Mouse (Mus musculus) testis, adult 2 months (tissue): ENCODE results near the gene Evi2a. TPM values are rescaled to one million over a fixed set of nuclear protein-coding genes. Genes with fewer than 3 reads are reported as not detected.

Experiments
- H3K27ac ChIP-seq: fragments of 200-500 bp; 2 replicates; pipeline ENCODE4 v1.5.1; 2012; ENCODE audit warnings: low read depth, low read length; ENCODE audit not compliant: control insufficient read depth, insufficient read depth
- H3K27me3 ChIP-seq: fragments of 200-500 bp; 2 replicates; pipeline ENCODE4 v1.6.1; 2012; ENCODE audit warnings: mild to moderate bottlenecking, low read length, moderate library complexity; ENCODE audit not compliant: control insufficient read depth, insufficient read depth
- H3K36me3 ChIP-seq: fragments of 200-500 bp; 2 replicates; pipeline ENCODE4 v1.6.1; 2012; ENCODE audit warnings: mild to moderate bottlenecking, low read length; ENCODE audit not compliant: control insufficient read depth, insufficient read depth
- H3K4me1 ChIP-seq: fragments of 200-500 bp; 2 replicates; pipeline ENCODE4 v1.6.1; 2012; ENCODE audit warnings: low read length; ENCODE audit not compliant: control insufficient read depth, insufficient read depth
- H3K4me3 ChIP-seq: fragments of 200-500 bp; 2 replicates; pipeline ENCODE4 v1.5.1; 2012; ENCODE audit warnings: low read depth, mild to moderate bottlenecking, low read length, moderate library complexity, mixed read lengths; ENCODE audit not compliant: control insufficient read depth
- CTCF ChIP-seq: fragments of 200-500 bp; IDR thresholded peaks from 2 replicates; pipeline ENCODE4 v1.5.1; 2012; ENCODE audit warnings: low read depth, mild to moderate bottlenecking, inconsistent platforms, low read length, moderate library complexity; ENCODE audit not compliant: control insufficient read depth, insufficient read depth, insufficient replicate concordance
- POLR2A ChIP-seq: fragments of 200-500 bp; IDR thresholded peaks from 2 replicates; pipeline ENCODE4 v1.6.1; 2012; ENCODE audit warnings: low read depth, mild to moderate bottlenecking, inconsistent platforms, low read length, moderate library complexity; ENCODE audit not compliant: control insufficient read depth
- polyA plus RNA-seq: library from polyadenylated mRNA; depleted of rRNA; stranded (reverse); fragments of >200 nt; gene quantifications from 2 replicates; pipeline ENCODE4 v1.2.3, GENCODE M21; 2012

Gene Evi2a
- polyA plus RNA-seq, 1 experiment, result 0.94 TPM

- TF ChIP-seq CTCF (no peak), POLR2A (no peak)
- H3K27ac ChIP-seq, result no peak overlapping the region
- no peak overlapping the region for H3K4me3 ChIP-seq
- no peaks in the 10 kb centered on the region for H3K27me3 ChIP-seq
- H3K4me1 ChIP-seq, result no peaks in the 10 kb centered on the region
- no peaks in the 10 kb centered on the region; the same call in 1 of the 2 replicates for H3K36me3 ChIP-seq
Measured at GRCm38 (mm10) chr11:79563493-79563892, 33.1 kb upstream of the Evi2a start.

GRCm38 (mm10) chr11:79560536-79560935, 30.1 kb upstream of the Evi2a start:
- Histone ChIP-seq H3K36me3 (no peaks in the 10 kb centered on the region; the same call in 1 of the 2 replicates), H3K27me3 (no peaks in the 10 kb centered on the region), H3K27ac (no peak overlapping the region), H3K4me3 (no peak overlapping the region), H3K4me1 (no peaks in the 10 kb centered on the region)
- no peak for TF ChIP-seq CTCF
- TF ChIP-seq POLR2A, result no peak

GRCm38 (mm10) chr11:79552622-79553021, 22.2 kb upstream of the Evi2a start:
- Histone ChIP-seq H3K36me3 (peaks cover under 1% of the 10 kb centered on the region), H3K27me3 (no peaks in the 10 kb centered on the region), H3K4me3 (no peak overlapping the region), H3K27ac (no peak overlapping the region), H3K4me1 (no peaks in the 10 kb centered on the region)
- TF ChIP-seq POLR2A (no peak), CTCF (no peak)

GRCm38 (mm10) chr11:79536293-79536692, 5.9 kb upstream of the Evi2a start:
- H3K36me3 ChIP-seq, result no peaks in the 10 kb centered on the region; the same call in 1 of the 2 replicates
- no peak overlapping the region for H3K4me3 ChIP-seq
- TF ChIP-seq CTCF, result no peak
- TF ChIP-seq POLR2A, result no peak
- no peak overlapping the region for H3K27ac ChIP-seq
- H3K4me1 ChIP-seq, result no peaks in the 10 kb centered on the region; the same call in 1 of the 2 replicates
- no peaks in the 10 kb centered on the region for H3K27me3 ChIP-seq

GRCm38 (mm10) chr11:79535554-79535953, 5.1 kb upstream of the Evi2a start:
- Histone ChIP-seq H3K27me3 (no peaks in the 10 kb centered on the region), H3K36me3 (no peaks in the 10 kb centered on the region; the same call in 1 of the 2 replicates), H3K4me3 (no peak overlapping the region), H3K4me1 (no peaks in the 10 kb centered on the region; the same call in 1 of the 2 replicates), H3K27ac (no peak overlapping the region)
- TF ChIP-seq POLR2A (no peak), CTCF (no peak)

GRCm38 (mm10) chr11:79533950-79534690, 3.7 kb upstream of the Evi2a start:
- TF ChIP-seq POLR2A, result no peak
- no peak for TF ChIP-seq CTCF
- no peak overlapping the region for H3K27ac ChIP-seq
- H3K36me3 ChIP-seq, result no peaks in the 10 kb centered on the region; the same call in 1 of the 2 replicates
- no peak overlapping the region for H3K4me3 ChIP-seq
- no peaks in the 10 kb centered on the region for H3K27me3 ChIP-seq
- H3K4me1 ChIP-seq, result no peaks in the 10 kb centered on the region; the same call in 1 of the 2 replicates

GRCm38 (mm10) chr11:79533311-79533710, 2.9 kb upstream of the Evi2a start:
- Histone ChIP-seq H3K27me3 (no peaks in the 10 kb centered on the region), H3K36me3 (no peaks in the 10 kb centered on the region; the same call in 1 of the 2 replicates), H3K27ac (no peak overlapping the region), H3K4me1 (no peaks in the 10 kb centered on the region; the same call in 1 of the 2 replicates), H3K4me3 (no peak overlapping the region)
- TF ChIP-seq POLR2A (no peak), CTCF (no peak)
